Mouse (Mus musculus): Measurements from ENCODE around the gene Ldlrad3.

DNA sequence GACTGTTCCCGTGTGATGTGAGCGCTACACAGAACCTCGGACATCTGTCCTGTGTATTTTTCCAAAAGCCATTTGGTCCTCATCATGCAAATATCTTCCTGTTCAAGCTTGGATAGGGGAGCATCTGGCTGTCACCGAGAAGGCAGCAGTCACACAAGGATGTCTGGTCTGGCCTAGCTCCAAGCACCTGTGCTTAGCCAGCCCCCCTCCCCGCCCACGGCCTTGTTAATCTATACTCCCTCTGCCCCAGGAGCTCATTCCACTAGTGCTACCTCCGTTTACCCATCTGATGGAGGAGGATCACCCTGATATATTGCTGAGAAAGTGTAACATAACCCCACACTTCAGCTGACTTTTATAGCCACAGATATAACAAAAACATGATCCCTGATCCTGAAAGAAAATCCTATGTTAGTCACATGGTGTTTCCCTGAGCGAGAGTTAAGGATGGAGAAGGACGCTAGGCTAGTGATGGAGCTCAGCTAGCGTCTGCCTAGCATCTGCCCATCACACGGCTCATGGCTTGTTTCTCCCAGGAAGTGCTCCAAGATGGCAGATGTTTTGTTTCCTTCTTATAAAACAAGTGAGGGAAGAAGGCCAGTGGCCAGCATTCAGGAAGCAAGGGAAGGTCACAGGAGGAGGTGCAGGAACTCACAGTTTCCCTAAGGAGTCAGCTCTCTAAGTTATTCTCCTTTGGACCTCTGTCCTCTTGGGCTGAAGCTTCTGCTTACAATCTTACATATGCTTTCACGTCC, 66.3 kb downstream of the Ldlrad3 start:
- TF ChIP-seq CTCF (IDR thresholded peaks at IDR 0.05): no peak
- TF ChIP-seq EP300 (IDR thresholded peaks at IDR 0.05): no peak
